Mouse (Mus musculus): ENCODE measurements around the gene Usp5. TPM values are rescaled to one million over a fixed set of nuclear protein-coding genes. Genes with fewer than 3 reads are reported as not detected.

The Usp5 gene
- polyA plus RNA-seq, 1 experiment from 2014 or later: 53.6 TPM

GRCm38 (mm10) chr6:124863125-124863657, 33.9 kb upstream of the Usp5 start:
- H3K27ac ChIP-seq (ENCODE audit: low read length): no peak overlapping the region
- peak overlapping the region; percentile 48 for H3K4me3 ChIP-seq (ENCODE audit: low read depth, low read length)
- no peak for DNase-seq (ENCODE audit: low spot score)
- 0% methylated on average over 8 of the region's 16 CpGs for WGBS
- ATAC-seq: no peak
- no peak for TF ChIP-seq EP300 (IDR thresholded peaks at IDR 0.05)
- H3K36me3 ChIP-seq (ENCODE audit: insufficient read depth, low read length): no peaks in the 10 kb centered on the region
- H3K9ac ChIP-seq (replicated peaks; ENCODE audit: low read depth): no peak overlapping the region
- H3K4me2 ChIP-seq (replicated peaks; ENCODE audit: low read depth, low read length): peak overlapping the region; percentile 91
- H3K27me3 ChIP-seq (replicated peaks; ENCODE audit: insufficient read depth, low read length): peaks cover 20% of the 10 kb centered on the region
- 0 out of 2 replicates have a peak, but pooled peaks cover 3% of the 10 kb centered on the region for H3K4me1 ChIP-seq (ENCODE audit: insufficient read depth, low read depth, low read length)
- no peaks in the 10 kb centered on the region for H3K9me3 ChIP-seq (ENCODE audit: low read length)

GRCm38 (mm10) chr6:124862406-124863124, 33.3 kb upstream of the Usp5 start:
- Histone ChIP-seq H3K9ac (replicated peaks; ENCODE audit: low read depth) (no peak overlapping the region), H3K4me1 (ENCODE audit: insufficient read depth, low read depth, low read length) (0 out of 2 replicates have a peak, but pooled peaks cover 3% of the 10 kb centered on the region), H3K9me3 (ENCODE audit: low read length) (no peaks in the 10 kb centered on the region), H3K27me3 (replicated peaks; ENCODE audit: insufficient read depth, low read length) (peaks cover 22% of the 10 kb centered on the region), H3K4me2 (replicated peaks; ENCODE audit: low read depth, low read length) (no peak overlapping the region), H3K4me3 (ENCODE audit: low read depth, low read length) (no peak overlapping the region), H3K27ac (ENCODE audit: low read length) (no peak overlapping the region), H3K36me3 (ENCODE audit: insufficient read depth, low read length) (no peaks in the 10 kb centered on the region)
- WGBS: 12% methylated on average over 7 of the region's 8 CpGs
- DNase-seq (ENCODE audit: low spot score) (no peak), ATAC-seq (no peak)
- TF ChIP-seq EP300 (IDR thresholded peaks at IDR 0.05) (no peak), CTCF (IDR thresholded peaks at IDR 0.05) (no peak)

GRCm38 (mm10) chr6:124861802-124862201, 32.5 kb upstream of the Usp5 start:
- H3K4me3 ChIP-seq (ENCODE audit: low read depth, low read length): no peak overlapping the region
- H3K9me3 ChIP-seq (ENCODE audit: low read length): no peaks in the 10 kb centered on the region
- no peak for ATAC-seq
- 0 out of 2 replicates have a peak, but pooled peaks cover 3% of the 10 kb centered on the region for H3K4me1 ChIP-seq (ENCODE audit: insufficient read depth, low read depth, low read length)
- 28% methylated on average over 2 of the region's 3 CpGs for WGBS
- no peak for TF ChIP-seq EP300 (IDR thresholded peaks at IDR 0.05)
- TF ChIP-seq CTCF (IDR thresholded peaks at IDR 0.05): no peak
- no peak overlapping the region for H3K27ac ChIP-seq (ENCODE audit: low read length)
- H3K36me3 ChIP-seq (ENCODE audit: insufficient read depth, low read length): no peaks in the 10 kb centered on the region
- H3K4me2 ChIP-seq (replicated peaks; ENCODE audit: low read depth, low read length): no peak overlapping the region
- no peak overlapping the region for H3K9ac ChIP-seq (replicated peaks; ENCODE audit: low read depth)
- DNase-seq (ENCODE audit: low spot score): no peak
- H3K27me3 ChIP-seq (replicated peaks; ENCODE audit: insufficient read depth, low read length): peaks cover 22% of the 10 kb centered on the region

- Histone ChIP-seq H3K9me3 (ENCODE audit: low read length) (no peaks in the 10 kb centered on the region), H3K4me2 (replicated peaks; ENCODE audit: low read depth, low read length) (no peak overlapping the region), H3K36me3 (ENCODE audit: insufficient read depth, low read length) (no peaks in the 10 kb centered on the region), H3K4me1 (ENCODE audit: insufficient read depth, low read depth, low read length) (0 out of 2 replicates have a peak, but pooled peaks cover 3% of the 10 kb centered on the region), H3K9ac (replicated peaks; ENCODE audit: low read depth) (no peak overlapping the region), H3K27ac (ENCODE audit: low read length) (no peak overlapping the region), H3K4me3 (ENCODE audit: low read depth, low read length) (no peak overlapping the region), H3K27me3 (replicated peaks; ENCODE audit: insufficient read depth, low read length) (peaks cover 22% of the 10 kb centered on the region)
- no peak for DNase-seq (ENCODE audit: low spot score)
- TF ChIP-seq EP300 (IDR thresholded peaks at IDR 0.05) (no peak), CTCF (IDR thresholded peaks at IDR 0.05) (no peak)
- 79% methylated on average over 19 of the region's 19 CpGs for WGBS
- ATAC-seq: no peak
Observed at GRCm38 (mm10) chr6:124861266-124861665, 32.0 kb upstream of the Usp5 start.

- no peak overlapping the region for H3K4me2 ChIP-seq (replicated peaks; ENCODE audit: low read depth, low read length)
- no peak overlapping the region for H3K27ac ChIP-seq (ENCODE audit: low read length)
- DNase-seq (ENCODE audit: low spot score) (no peak), ATAC-seq (no peak)
- H3K27me3 ChIP-seq (replicated peaks; ENCODE audit: insufficient read depth, low read length): peaks cover 22% of the 10 kb centered on the region
- no peaks in the 10 kb centered on the region for H3K9me3 ChIP-seq (ENCODE audit: low read length)
- TF ChIP-seq EP300 (IDR thresholded peaks at IDR 0.05): no peak
- TF ChIP-seq CTCF (IDR thresholded peaks at IDR 0.05): no peak
- H3K36me3 ChIP-seq (ENCODE audit: insufficient read depth, low read length): no peaks in the 10 kb centered on the region
- H3K9ac ChIP-seq (replicated peaks; ENCODE audit: low read depth): no peak overlapping the region
- WGBS: 82% methylated on average over 9 of the region's 9 CpGs
- H3K4me1 ChIP-seq (ENCODE audit: insufficient read depth, low read depth, low read length): 0 out of 2 replicates have a peak, but pooled peaks cover 3% of the 10 kb centered on the region
- H3K4me3 ChIP-seq (ENCODE audit: low read depth, low read length): no peak overlapping the region
Observed at GRCm38 (mm10) chr6:124860511-124860910, 31.2 kb upstream of the Usp5 start.

GRCm38 (mm10) chr6:124859725-124860124, 30.4 kb upstream of the Usp5 start:
- Histone ChIP-seq H3K4me3 (ENCODE audit: low read depth, low read length) (no peak overlapping the region), H3K36me3 (ENCODE audit: insufficient read depth, low read length) (no peaks in the 10 kb centered on the region), H3K4me2 (replicated peaks; ENCODE audit: low read depth, low read length) (no peak overlapping the region), H3K4me1 (ENCODE audit: insufficient read depth, low read depth, low read length) (0 out of 2 replicates have a peak, but pooled peaks cover 3% of the 10 kb centered on the region), H3K9me3 (ENCODE audit: low read length) (no peaks in the 10 kb centered on the region), H3K9ac (replicated peaks; ENCODE audit: low read depth) (no peak overlapping the region), H3K27ac (ENCODE audit: low read length) (no peak overlapping the region), H3K27me3 (replicated peaks; ENCODE audit: insufficient read depth, low read length) (peaks cover 22% of the 10 kb centered on the region)
- DNase-seq (ENCODE audit: low spot score): peak; percentile 85
- ATAC-seq: peak; percentile 43
- TF ChIP-seq CTCF (IDR thresholded peaks at IDR 0.05): peak; percentile 92
- TF ChIP-seq EP300 (IDR thresholded peaks at IDR 0.05): no peak
- 8% methylated on average over 11 of the region's 12 CpGs for whole genome bisulfite sequencing

All from lung, postnatal 0 days (tissue).